Mouse (Mus musculus) heart, postnatal 0 days (tissue): ENCODE data around the gene Zfp655.

Source experiments
- CTCF ChIP-seq: IDR thresholded peaks from 2 replicates; pipeline ENCODE4 v1.5.1; 2016; ENCODE audit warnings: antibody characterized with exemption, control low read depth, low read depth
- EP300 ChIP-seq: IDR thresholded peaks from 2 replicates; pipeline ENCODE4 v1.6.1; 2016; ENCODE audit warnings: antibody characterized with exemption, low read depth

- TF ChIP-seq EP300, result no peak
- TF ChIP-seq CTCF, result no peak
Measured at GRCm38 (mm10) chr5:145207954-145208353, 23.6 kb upstream of the Zfp655 start.
